Mouse (Mus musculus) embryonic facial prominence, embryonic 12.5 days (tissue): ENCODE measurements around the gene Abcd1. TPM values are rescaled to one million over a fixed set of nuclear protein-coding genes. Genes with fewer than 3 reads are reported as not detected.

Source experiments
- ATAC-seq: fragments of 200-750 bp; cut with Nextera tagmentation; 2 replicates; pipeline ENCODE4 v1.8.0; 2017; ENCODE audit not compliant: insufficient number of reproducible peaks, insufficient read depth, low FRiP score, low TSS enrichment
- H3K27ac ChIP-seq: fragments of 300-500 bp; sonication (generic); 2 replicates; pipeline ENCODE4 v1.5.1; 2016; ENCODE audit warnings: mild to moderate bottlenecking
- H3K27me3 ChIP-seq: fragments of 300-500 bp; sonication (generic); 2 replicates; pipeline ENCODE4 v1.6.1; 2016; ENCODE audit warnings: mild to moderate bottlenecking, moderate library complexity
- H3K36me3 ChIP-seq: fragments of 300-500 bp; sonication (generic); 2 replicates; pipeline ENCODE4 v1.6.1; 2016; ENCODE audit warnings: mild to moderate bottlenecking
- H3K4me1 ChIP-seq: fragments of 300-500 bp; sonication (generic); 2 replicates; pipeline ENCODE4 v1.6.1; 2016
- H3K4me2 ChIP-seq: fragments of 300-500 bp; sonication (generic); replicated peaks from 2 replicates; pipeline ENCODE4 v1.6.1; 2016; ENCODE audit warnings: mild to moderate bottlenecking, moderate library complexity
- H3K4me3 ChIP-seq: fragments of 300-500 bp; sonication (generic); 2 replicates; pipeline ENCODE4 v1.5.1; 2016; ENCODE audit warnings: mild to moderate bottlenecking
- H3K9ac ChIP-seq: fragments of 300-500 bp; sonication (generic); 2 replicates; pipeline ENCODE4 v1.6.1; 2016; ENCODE audit warnings: mild to moderate bottlenecking, moderate library complexity
- H3K9me3 ChIP-seq: fragments of 300-500 bp; sonication (generic); 2 replicates; pipeline ENCODE4 v1.6.1; 2016; ENCODE audit warnings: mild to moderate bottlenecking, moderate library complexity
- whole genome bisulfite sequencing: fragments of 180-500 bp; shearing (Covaris S2); methylation state at CpG from one replicate; pipeline ENCODE4 v1.1.7; 2016; 5-methylcytosine and 5-hydroxymethylcytosine counted together
- polyA plus RNA-seq: library from polyadenylated mRNA; unstranded; fragments of >200 nt; fragmentation: Nextera tagmentation; extraction: Ambion mirVana; gene quantifications from 2 replicates; pipeline ENCODE4 v1.2.1, GENCODE M21; 2016

Abcd1 gene
- polyA plus RNA-seq = 14.9 and 15.1 TPM in 2 replicates

- no peaks in the 10 kb centered on the region for H3K27me3 ChIP-seq
- no peaks in the 10 kb centered on the region for H3K36me3 ChIP-seq
- peaks cover 22% of the 10 kb centered on the region for H3K4me1 ChIP-seq
- H3K4me2 ChIP-seq = peak within 1 kb of the TSS; percentile 59
- H3K9ac ChIP-seq = peak within 1 kb of the TSS; percentile 57
- WGBS = 25% methylated on average over 40 of the region's 45 CpGs
- ATAC-seq = peak; percentile 90
- H3K27ac ChIP-seq = peak within 1 kb of the TSS; percentile 79
- H3K4me3 ChIP-seq = peak within 1 kb of the TSS; percentile 52
- H3K9me3 ChIP-seq = no peaks in the 10 kb centered on the region
Measured at GRCm38 (mm10) chrX:73716109-73716661, at the start of gene Abcd1, which contains the start of gene Bcap31. TSS of gene Abcd1 (plus strand) at chrX:73716597. TSS of gene Bcap31 (minus strand) at chrX:73716175.

GRCm38 (mm10) chrX:73672031-73672431 is 44.4 kb upstream of the Abcd1 start:
- no peak overlapping the region for H3K4me3 ChIP-seq
- no peaks in the 10 kb centered on the region for H3K9me3 ChIP-seq
- H3K27ac ChIP-seq = no peak overlapping the region
- peaks cover 3% of the 10 kb centered on the region; the same call in 1 of the 2 replicates for H3K27me3 ChIP-seq
- H3K9ac ChIP-seq = no peak overlapping the region
- no peaks in the 10 kb centered on the region for H3K36me3 ChIP-seq
- WGBS = 63% methylated on average over 4 of the region's 4 CpGs
- 0 out of 2 replicates have a peak, but pooled peaks cover 6% of the 10 kb centered on the region for H3K4me1 ChIP-seq
- no peak overlapping the region; the same call in 1 of the 2 replicates for H3K4me2 ChIP-seq
- ATAC-seq = no peak; the same call in 1 of the 2 replicates

- peak within 1 kb of the TSS; percentile 65 for H3K27ac ChIP-seq
- H3K4me1 ChIP-seq = 0 out of 2 replicates have a peak, but pooled peaks cover 6% of the 10 kb centered on the region
- H3K4me3 ChIP-seq = peak within 1 kb of the TSS; percentile 60
- peak within 1 kb of the TSS; percentile 67 for H3K4me2 ChIP-seq
- WGBS = 14% methylated on average over 41 of the region's 72 CpGs
- H3K9me3 ChIP-seq = no peaks in the 10 kb centered on the region
- H3K27me3 ChIP-seq = peaks cover 3% of the 10 kb centered on the region; the same call in 1 of the 2 replicates
- H3K9ac ChIP-seq = peak within 1 kb of the TSS; percentile 78
- H3K36me3 ChIP-seq = no peaks in the 10 kb centered on the region
- ATAC-seq = peak; percentile 67
Measured at GRCm38 (mm10) chrX:73672879-73673618, 43.3 kb upstream of the Abcd1 start, which contains the start of gene Slc6a8. TSS of gene Slc6a8 (plus strand) at chrX:73673150.

- Histone ChIP-seq H3K4me2 (peak overlapping the region; percentile 67), H3K9ac (peak overlapping the region; percentile 78), H3K27ac (0 out of 2 replicates have a peak overlapping the region, but pooled peaks have one; percentile 65), H3K4me1 (0 out of 2 replicates have a peak, but pooled peaks cover 6% of the 10 kb centered on the region), H3K36me3 (0 out of 2 replicates have a peak, but pooled peaks cover 2% of the 10 kb centered on the region), H3K4me3 (peak overlapping the region; percentile 60), H3K27me3 (peaks cover 3% of the 10 kb centered on the region; the same call in 1 of the 2 replicates), H3K9me3 (no peaks in the 10 kb centered on the region)
- no peak for ATAC-seq
- 13% methylated on average over 35 of the region's 42 CpGs for WGBS
Measured at GRCm38 (mm10) chrX:73673619-73673967, 42.8 kb upstream of the Abcd1 start.

GRCm38 (mm10) chrX:73673968-73674661 is 42.3 kb upstream of the Abcd1 start:
- Histone ChIP-seq H3K27ac (0 out of 2 replicates have a peak overlapping the region, but pooled peaks have one; percentile 65), H3K4me2 (peak overlapping the region; percentile 67), H3K9ac (peak overlapping the region; percentile 78), H3K27me3 (peaks cover 3% of the 10 kb centered on the region; the same call in 1 of the 2 replicates), H3K4me3 (peak overlapping the region; percentile 60), H3K4me1 (0 out of 2 replicates have a peak, but pooled peaks cover 6% of the 10 kb centered on the region), H3K9me3 (no peaks in the 10 kb centered on the region), H3K36me3 (0 out of 2 replicates have a peak, but pooled peaks cover 7% of the 10 kb centered on the region)
- ATAC-seq = peak; percentile 38
- 19% methylated on average over 20 of the region's 20 CpGs for WGBS

GRCm38 (mm10) chrX:73675231-73675630 is 41.2 kb upstream of the Abcd1 start:
- Histone ChIP-seq H3K9me3 (no peaks in the 10 kb centered on the region), H3K27ac (no peak overlapping the region), H3K4me1 (0 out of 2 replicates have a peak, but pooled peaks cover 6% of the 10 kb centered on the region), H3K27me3 (peaks cover 3% of the 10 kb centered on the region; the same call in 1 of the 2 replicates), H3K4me3 (peak overlapping the region; percentile 60; the same call in 1 of the 2 replicates), H3K4me2 (peak overlapping the region; percentile 67), H3K9ac (no peak overlapping the region), H3K36me3 (0 out of 2 replicates have a peak, but pooled peaks cover 9% of the 10 kb centered on the region)
- no peak for ATAC-seq
- WGBS = 64% methylated on average over 2 of the region's 2 CpGs

GRCm38 (mm10) chrX:73676668-73677067 is 39.7 kb upstream of the Abcd1 start:
- Histone ChIP-seq H3K36me3 (0 out of 2 replicates have a peak, but pooled peaks cover 9% of the 10 kb centered on the region), H3K9ac (no peak overlapping the region), H3K4me2 (no peak overlapping the region), H3K4me3 (no peak overlapping the region), H3K27me3 (peaks cover 3% of the 10 kb centered on the region; the same call in 1 of the 2 replicates), H3K9me3 (no peaks in the 10 kb centered on the region), H3K4me1 (0 out of 2 replicates have a peak, but pooled peaks cover 6% of the 10 kb centered on the region), H3K27ac (no peak overlapping the region)
- WGBS = 98% methylated on average over 4 of the region's 4 CpGs
- no peak for ATAC-seq

- no peak overlapping the region for H3K9ac ChIP-seq
- H3K4me3 ChIP-seq = no peak overlapping the region
- H3K36me3 ChIP-seq = peaks cover 8% of the 10 kb centered on the region
- H3K4me2 ChIP-seq = no peak overlapping the region
- no peaks in the 10 kb centered on the region for H3K4me1 ChIP-seq
- H3K9me3 ChIP-seq = no peaks in the 10 kb centered on the region
- no peaks in the 10 kb centered on the region for H3K27me3 ChIP-seq
- WGBS = 83% methylated on average over 2 of the region's 2 CpGs
- ATAC-seq = no peak
- no peak overlapping the region for H3K27ac ChIP-seq
Measured at GRCm38 (mm10) chrX:73684156-73684555, 32.2 kb upstream of the Abcd1 start.

- no peaks in the 10 kb centered on the region for H3K9me3 ChIP-seq
- no peak overlapping the region for H3K9ac ChIP-seq
- no peaks in the 10 kb centered on the region for H3K4me1 ChIP-seq
- no peak overlapping the region for H3K4me3 ChIP-seq
- H3K27me3 ChIP-seq = no peaks in the 10 kb centered on the region
- H3K36me3 ChIP-seq = peaks cover 10% of the 10 kb centered on the region
- no peak for ATAC-seq
- H3K4me2 ChIP-seq = no peak overlapping the region
- H3K27ac ChIP-seq = no peak overlapping the region
Measured at GRCm38 (mm10) chrX:73684978-73685377, 31.4 kb upstream of the Abcd1 start.

- WGBS = 85% methylated on average over 3 of the region's 3 CpGs
- H3K4me1 ChIP-seq = no peaks in the 10 kb centered on the region
- no peaks in the 10 kb centered on the region for H3K9me3 ChIP-seq
- peaks cover 10% of the 10 kb centered on the region for H3K36me3 ChIP-seq
- no peak overlapping the region for H3K9ac ChIP-seq
- H3K27me3 ChIP-seq = no peaks in the 10 kb centered on the region
- no peak overlapping the region for H3K4me2 ChIP-seq
- no peak for ATAC-seq
- no peak overlapping the region for H3K4me3 ChIP-seq
- no peak overlapping the region for H3K27ac ChIP-seq
Measured at GRCm38 (mm10) chrX:73685629-73686028, 30.8 kb upstream of the Abcd1 start.

GRCm38 (mm10) chrX:73690917-73691629 is 25.3 kb upstream of the Abcd1 start:
- ATAC-seq = no peak
- H3K27me3 ChIP-seq = no peaks in the 10 kb centered on the region
- peaks cover 10% of the 10 kb centered on the region; the same call in 1 of the 2 replicates for H3K36me3 ChIP-seq

More at GRCm38 (mm10) chrX:73690917-73691629, 25.3 kb upstream of the Abcd1 start:
- H3K9me3 ChIP-seq = no peaks in the 10 kb centered on the region
- no peaks in the 10 kb centered on the region for H3K4me1 ChIP-seq
- no peak overlapping the region for H3K4me3 ChIP-seq
- 80% methylated on average over 5 of the region's 5 CpGs for WGBS
- no peak overlapping the region for H3K9ac ChIP-seq
- no peak overlapping the region for H3K4me2 ChIP-seq
- no peak overlapping the region for H3K27ac ChIP-seq
